Comparison of ENCODE assay signal across 8 mouse cellular contexts in genomic region chr6:87887594-87888233, GRCm38 (mm10). TPM values are rescaled to one million over a fixed set of nuclear protein-coding genes. Genes with fewer than 3 reads are reported as not detected.
DNase-seq lines count a peak whose midpoint lies in the region; ATAC-seq and TF ChIP-seq lines count a peak whose summit lies in the region.

Copg1 (plus strand) TSS chr6:87887814.

- peak within 1 kb of the TSS; percentile 82 for H3K4me3 ChIP-seq in ES-Bruce4 (ENCODE audit: low read depth, low read length)
- H3K4me3 ChIP-seq in forebrain, embryonic 13.5 days = peak within 1 kb of the TSS; percentile 82
- peak within 1 kb of the TSS; percentile 89 for H3K4me3 ChIP-seq in liver, postnatal 0 days (ENCODE audit: low read depth, low read length)
- H3K4me3 ChIP-seq in neural tube, embryonic 14.5 days (ENCODE audit: low read depth, low read length) = peak within 1 kb of the TSS; percentile 83

- no peaks in the 10 kb centered on the region for H3K27me3 ChIP-seq in ES-Bruce4 (ENCODE audit: control insufficient read depth, insufficient read depth, low read length, poor library complexity, severe bottlenecking)
- H3K27me3 ChIP-seq in forebrain, embryonic 13.5 days = no peaks in the 10 kb centered on the region
- H3K27me3 ChIP-seq in liver, postnatal 0 days (ENCODE audit: insufficient read depth, low read length) = no peaks in the 10 kb centered on the region
- no peaks in the 10 kb centered on the region for H3K27me3 ChIP-seq in neural tube, embryonic 14.5 days (ENCODE audit: control insufficient read depth, insufficient read depth, low read length)

- peak; percentile 69 for TF ChIP-seq POLR2A in ES-Bruce4 (IDR thresholded peaks at IDR 0.05; ENCODE audit: insufficient read depth, low read length)

- H3K9me3 ChIP-seq in ES-Bruce4 (replicated peaks; ENCODE audit: control insufficient read depth, insufficient read depth, low read length, poor library complexity, severe bottlenecking) = no peaks in the 10 kb centered on the region
- H3K9me3 ChIP-seq in forebrain, embryonic 13.5 days (replicated peaks) = no peaks in the 10 kb centered on the region
- H3K9me3 ChIP-seq in liver, postnatal 0 days (ENCODE audit: low read length) = no peaks in the 10 kb centered on the region
- no peaks in the 10 kb centered on the region for H3K9me3 ChIP-seq in neural tube, embryonic 14.5 days (ENCODE audit: control insufficient read depth, low read length)

- peak within 1 kb of the TSS; percentile 83 for H3K4me2 ChIP-seq in forebrain, embryonic 13.5 days
- H3K4me2 ChIP-seq in liver, postnatal 0 days (ENCODE audit: low read depth, low read length) = peak within 1 kb of the TSS; percentile 95
- peak within 1 kb of the TSS; percentile 86 for H3K4me2 ChIP-seq in neural tube, embryonic 14.5 days (ENCODE audit: low read depth, low read length)

- peak within 1 kb of the TSS; percentile 69 for H3K9ac ChIP-seq in ES-Bruce4 (ENCODE audit: low read depth, poor library complexity, severe bottlenecking)
- peak within 1 kb of the TSS; percentile 95 for H3K9ac ChIP-seq in forebrain, embryonic 13.5 days
- peak within 1 kb of the TSS; percentile 85 for H3K9ac ChIP-seq in liver, postnatal 0 days (replicated peaks)
- peak within 1 kb of the TSS; percentile 87 for H3K9ac ChIP-seq in neural tube, embryonic 14.5 days (replicated peaks; ENCODE audit: low read depth, low read length)

- peaks cover 4% of the 10 kb centered on the region; the same call in 1 of the 2 replicates for H3K36me3 ChIP-seq in ES-Bruce4 (ENCODE audit: control insufficient read depth, insufficient read depth, low read length, poor library complexity, severe bottlenecking)
- H3K36me3 ChIP-seq in forebrain, embryonic 13.5 days (ENCODE audit: poor library complexity, severe bottlenecking) = peaks cover 34% of the 10 kb centered on the region
- H3K36me3 ChIP-seq in liver, postnatal 0 days (replicated peaks; ENCODE audit: insufficient read depth, low read length) = peaks cover 33% of the 10 kb centered on the region
- peaks cover 29% of the 10 kb centered on the region for H3K36me3 ChIP-seq in neural tube, embryonic 14.5 days (ENCODE audit: control insufficient read depth, insufficient read depth, low read length)

- H3K4me1 ChIP-seq in ES-Bruce4 (ENCODE audit: control insufficient read depth, insufficient read depth, low read length) = no peaks in the 10 kb centered on the region
- H3K4me1 ChIP-seq in forebrain, embryonic 13.5 days = peaks cover 11% of the 10 kb centered on the region
- H3K4me1 ChIP-seq in liver, postnatal 0 days (ENCODE audit: insufficient read depth) = peaks cover 15% of the 10 kb centered on the region
- H3K4me1 ChIP-seq in neural tube, embryonic 14.5 days (ENCODE audit: control insufficient read depth, insufficient read depth, low read length) = peaks cover 9% of the 10 kb centered on the region; the same call in 1 of the 2 replicates

- under 1% methylated on average over 31 of the region's 31 CpGs for WGBS in forebrain, embryonic 13.5 days
- WGBS in large intestine, adult 2 months = under 1% methylated on average over 31 of the region's 31 CpGs
- WGBS in liver, postnatal 0 days (ENCODE audit: insufficient replicate concordance) = under 1% methylated on average over 31 of the region's 31 CpGs
- 1% methylated on average over 31 of the region's 31 CpGs for WGBS in neural tube, embryonic 14.5 days

- TF ChIP-seq EP300 in ES-Bruce4 (IDR thresholded peaks at IDR 0.05; ENCODE audit: insufficient read depth, low read depth, low read length) = no peak
- TF ChIP-seq EP300 in liver, postnatal 0 days (IDR thresholded peaks at IDR 0.05; ENCODE audit: low read depth) = peak; percentile 40; the same call in 1 of the 2 replicates

- peak; percentile 89 for ATAC-seq in cerebellum, adult (ENCODE audit: insufficient number of reproducible peaks, low FRiP score, low TSS enrichment)
- ATAC-seq in forebrain, embryonic 13.5 days = peak; percentile 96
- peak; percentile 99 for ATAC-seq in liver, postnatal 0 days
- ATAC-seq in neural tube, embryonic 14.5 days (ENCODE audit: low read depth) = peak; percentile 96

- intact Hi-C loops in heart, postnatal 10 days (cut with DNase I) = loop anchor here (2.0 to 5.0 kb wide), 2 partner anchors 35 to 49 kb away; partner anchors contain the start of genes Cnbp and Isy1

- no peak within 1 kb of the TSS for H3K27ac ChIP-seq in ES-Bruce4 (ENCODE audit: insufficient read depth, low read length)
- peak within 1 kb of the TSS; percentile 49; the same call in 1 of the 2 replicates for H3K27ac ChIP-seq in forebrain, embryonic 13.5 days
- H3K27ac ChIP-seq in liver, postnatal 0 days (ENCODE audit: low read depth) = peak within 1 kb of the TSS; percentile 78
- H3K27ac ChIP-seq in neural tube, embryonic 14.5 days (ENCODE audit: low read depth, low read length) = peak within 1 kb of the TSS; percentile 78

- DNase-seq in heart, postnatal 10 days = peak; percentile 100
- DNase-seq in large intestine, adult 2 months (ENCODE audit: low read depth, low spot score) = peak; percentile 97
- peak; percentile 100 for DNase-seq in liver, postnatal 0 days
- DNase-seq in testis, postnatal 10 days (ENCODE audit: low spot score) = peak; percentile 100

- peak; percentile 96 for TF ChIP-seq CTCF in ES-Bruce4 (IDR thresholded peaks at IDR 0.05; ENCODE audit: low read depth, low read length)
- TF ChIP-seq CTCF in liver, postnatal 0 days (IDR thresholded peaks at IDR 0.05; ENCODE audit: low read depth) = peak; percentile 99

RNA-seq across cellular contexts. Expression of gene Copg1, which starts in this region (rescaled TPM):
- 73.3 and 74.5 TPM in 2 replicates for polyA plus RNA-seq in ES-Bruce4 (2011; ENCODE audit: insufficient read depth, insufficient read length, low read depth, missing spikeins)
- polyA plus RNA-seq in forebrain, embryonic 13.5 days (2015; fragmentation: Nextera tagmentation; extraction: Ambion mirVana) = 133 and 151 TPM in 2 replicates
- 10 to 100 TPM; 65.8 to 72.8 TPM for total RNA-seq in heart, postnatal 10 days (2021)
- polyA plus RNA-seq in large intestine, adult 2 months (2012; rRNA removed) = 68.1 and 77.5 TPM in 2 replicates
- 30.4 and 35.3 TPM in 2 replicates for polyA plus RNA-seq in liver, postnatal 0 days (2015; fragmentation: Nextera tagmentation; extraction: Ambion mirVana)
- polyA plus RNA-seq in neural tube, embryonic 14.5 days (2014; fragmentation: Nextera tagmentation; extraction: Ambion mirVana) = 202 and 213 TPM in 2 replicates
